Mouse (Mus musculus): ENCODE measurements around the gene Vgf.

Vgf gene

GRCm38 (mm10) chr5:137026092-137026491, at the start of gene Vgf:
Gene Vgf, plus strand, starts transcription at chr5:137026392.
- in situ Hi-C loops (cut with MboI, MseI), result no loop called here

DNA sequence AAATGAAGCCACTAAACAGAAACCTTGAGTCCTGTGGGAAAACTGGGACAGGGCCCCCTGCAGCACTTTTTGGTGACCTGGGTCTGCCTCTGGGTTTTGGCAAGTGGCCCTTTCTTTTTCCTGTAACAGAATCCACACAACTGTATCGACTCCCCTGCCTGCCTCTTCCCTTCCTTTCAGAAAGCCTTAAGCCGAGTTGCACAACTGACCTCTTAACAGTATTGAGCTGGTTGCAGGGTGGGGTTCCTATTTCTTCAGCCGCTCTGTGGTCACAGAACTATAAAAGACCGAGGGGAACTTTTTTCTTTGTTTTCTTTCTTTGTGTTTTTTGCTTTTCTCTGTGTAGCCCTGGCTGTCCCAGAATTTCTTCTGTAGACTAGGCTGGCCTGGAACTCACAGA, 48.4 kb upstream of the Vgf start:
- in situ Hi-C loops (cut with MboI, MseI), result loop anchor here (10.0 kb wide), 1 partner anchor 53 kb away; no protein-coding TSS in a partner anchor

DNA sequence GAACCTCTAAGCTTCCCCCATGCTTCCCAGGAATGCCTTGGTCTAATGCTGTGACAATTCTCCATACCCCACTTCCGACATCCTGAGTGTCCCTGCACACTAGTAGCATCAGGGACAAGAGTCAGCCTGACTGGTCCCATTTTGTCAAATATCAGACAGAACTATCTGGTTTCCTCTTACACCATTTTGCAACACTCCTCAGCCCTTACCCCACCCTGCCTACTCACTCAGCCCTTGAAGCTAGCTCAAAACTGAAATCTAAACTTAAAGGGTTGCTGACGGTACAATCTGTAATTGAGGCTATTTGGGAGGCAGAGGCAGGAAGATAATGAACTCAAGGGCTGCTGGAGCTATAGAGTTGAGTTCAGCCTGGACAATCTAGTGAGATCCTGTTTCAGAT, 46.4 kb upstream of the Vgf start:
- in situ Hi-C loops (cut with MboI, MseI), result loop anchor here (10.0 kb wide), 1 partner anchor 55 kb away; no protein-coding TSS in a partner anchor

DNA sequence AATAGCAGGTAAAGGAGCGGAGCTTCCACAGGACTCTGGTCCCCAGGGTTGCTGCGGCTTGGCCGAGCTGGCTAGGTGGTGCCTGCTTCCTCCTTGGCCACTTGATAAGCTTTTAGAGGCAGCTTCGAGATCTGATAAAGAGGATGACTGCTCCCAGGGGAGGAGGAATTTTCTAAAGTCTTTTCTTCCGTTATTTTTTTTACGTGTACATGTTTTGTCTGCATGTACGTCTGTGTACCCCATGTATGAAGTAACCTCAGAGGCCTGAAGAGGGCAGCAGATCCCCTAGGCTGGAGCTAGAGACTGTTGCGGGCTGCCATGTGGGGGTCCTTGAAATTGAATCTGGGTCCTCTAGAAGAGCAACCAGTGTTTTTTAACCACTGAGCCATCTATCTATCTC, 45.2 kb upstream of the Vgf start:
- in situ Hi-C loops (cut with MboI, MseI), result no loop called here

DNA sequence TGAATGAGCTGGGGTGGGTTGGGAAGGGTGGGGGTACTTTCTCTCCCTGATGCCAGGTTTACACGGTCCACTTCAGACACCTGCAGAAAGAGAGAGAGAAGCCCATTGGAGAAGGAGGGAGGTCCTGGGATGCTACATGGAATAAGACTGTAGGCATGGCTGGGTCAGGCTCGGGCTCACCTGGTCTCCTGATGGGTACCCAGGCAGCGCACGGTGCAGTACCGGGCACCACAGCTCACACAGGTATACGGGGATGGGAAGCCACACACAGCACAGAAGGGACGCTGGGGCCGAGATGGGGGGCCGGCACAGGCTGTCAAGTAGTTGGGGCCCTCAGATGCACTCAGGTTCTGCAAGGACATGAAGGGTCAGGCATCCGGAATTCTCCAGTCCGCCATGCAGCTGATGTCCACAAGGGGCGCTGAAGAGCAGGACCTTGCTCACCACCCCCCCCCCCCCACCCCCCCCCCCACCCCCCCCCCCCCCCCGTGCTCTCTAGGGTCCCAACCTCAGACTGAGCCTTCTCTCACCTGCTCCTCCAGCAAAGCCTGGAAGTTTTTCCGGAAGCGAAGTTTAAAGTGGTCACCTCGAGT, 43.8 kb upstream of the Vgf start:
- in situ Hi-C loops (cut with MboI, MseI), result no loop called here

- in situ Hi-C loops (cut with MboI, MseI), result no loop called here
Measured at GRCm38 (mm10) chr5:136984828-136985227, 41.4 kb upstream of the Vgf start.

DNA sequence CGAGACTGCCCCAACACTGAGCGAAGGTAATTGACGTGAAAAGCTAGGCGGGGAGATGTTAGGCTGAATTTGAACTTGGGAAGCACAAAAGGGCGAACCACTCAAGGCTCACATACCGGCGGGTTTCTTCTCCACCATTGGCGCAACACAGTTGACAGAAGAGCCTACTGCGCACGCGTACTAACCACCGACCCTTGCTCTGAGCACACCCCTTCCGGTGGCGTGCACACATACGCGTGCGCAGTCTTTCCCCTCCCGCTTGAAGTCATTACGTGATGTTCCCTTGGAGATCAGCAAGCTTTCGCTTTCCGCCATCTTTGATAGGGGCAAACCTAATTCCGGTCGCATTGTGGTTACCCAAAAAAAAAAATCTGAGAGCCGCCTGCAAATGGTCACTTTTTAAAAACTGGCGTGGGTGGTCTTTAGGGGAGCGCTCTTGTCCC, 39.5 kb upstream of the Vgf start, which contains the start of gene Plod3:
Gene Plod3 (plus strand): TSS at position 325 of the 443 bp plus-strand sequence.
- in situ Hi-C loops (cut with MboI, MseI), result no loop called here

- in situ Hi-C loops (cut with MboI, MseI), result no loop called here
Measured at GRCm38 (mm10) chr5:136987138-136987933, 38.9 kb upstream of the Vgf start.

GRCm38 (mm10) chr5:136987934-136988271, 38.3 kb upstream of the Vgf start, which contains the start of gene Znhit1:
Gene Znhit1, minus strand, starts transcription at chr5:136988021.
- in situ Hi-C loops (cut with MboI, MseI), result no loop called here

GRCm38 (mm10) chr5:136988420-136988819, 37.8 kb upstream of the Vgf start:
- in situ Hi-C loops (cut with MboI, MseI), result no loop called here

DNA sequence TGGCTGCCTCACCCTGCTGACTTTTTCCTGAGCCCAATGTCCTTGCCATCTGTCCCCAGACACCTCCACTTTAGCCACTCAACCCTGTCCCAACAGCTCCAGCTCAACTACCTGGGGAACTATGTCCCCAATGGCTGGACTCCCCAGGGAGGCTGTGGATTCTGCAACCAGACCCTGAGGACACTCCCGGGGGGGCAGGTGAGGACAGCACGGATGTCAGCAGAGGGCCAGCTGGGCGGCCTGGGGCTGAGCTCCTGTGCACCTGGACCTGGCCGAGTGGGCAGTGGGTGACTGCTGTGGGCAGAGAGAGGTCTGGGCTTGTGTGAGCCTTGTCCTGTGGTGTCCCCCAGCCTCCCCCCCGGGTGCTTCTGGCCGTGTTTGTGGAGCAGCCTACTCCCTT, 36.4 kb upstream of the Vgf start:
- in situ Hi-C loops (cut with MboI, MseI), result no loop called here

GRCm38 (mm10) chr5:136999449-136999848, 26.7 kb upstream of the Vgf start:
- in situ Hi-C loops (cut with MboI, MseI), result no loop called here

DNA sequence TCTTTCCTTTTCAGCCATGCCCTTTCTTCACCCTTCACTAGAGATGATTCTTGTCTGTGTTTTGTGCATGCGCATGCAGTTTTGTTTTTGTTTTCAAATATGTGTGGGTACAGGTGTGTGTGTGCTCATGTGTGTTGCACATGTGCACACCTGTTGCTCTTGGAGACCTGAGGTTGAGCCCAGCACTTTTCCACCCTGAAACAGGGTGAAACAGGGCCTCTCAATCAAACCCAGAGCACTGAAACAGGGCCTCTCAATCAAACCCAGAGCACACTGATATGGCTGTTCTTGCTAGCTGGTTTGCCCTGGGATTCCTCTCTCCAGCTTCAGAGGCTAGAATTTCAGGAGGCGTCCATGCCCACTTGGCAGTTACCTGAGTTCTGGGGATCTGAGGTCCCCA, 25.6 kb upstream of the Vgf start:
- in situ Hi-C loops (cut with MboI, MseI), result no loop called here

- in situ Hi-C loops (cut with MboI, MseI), result no loop called here
Measured at GRCm38 (mm10) chr5:137007276-137007675, 18.9 kb upstream of the Vgf start.

- in situ Hi-C loops (cut with MboI, MseI), result no loop called here
Measured at GRCm38 (mm10) chr5:137009988-137010387, 16.2 kb upstream of the Vgf start.

DNA sequence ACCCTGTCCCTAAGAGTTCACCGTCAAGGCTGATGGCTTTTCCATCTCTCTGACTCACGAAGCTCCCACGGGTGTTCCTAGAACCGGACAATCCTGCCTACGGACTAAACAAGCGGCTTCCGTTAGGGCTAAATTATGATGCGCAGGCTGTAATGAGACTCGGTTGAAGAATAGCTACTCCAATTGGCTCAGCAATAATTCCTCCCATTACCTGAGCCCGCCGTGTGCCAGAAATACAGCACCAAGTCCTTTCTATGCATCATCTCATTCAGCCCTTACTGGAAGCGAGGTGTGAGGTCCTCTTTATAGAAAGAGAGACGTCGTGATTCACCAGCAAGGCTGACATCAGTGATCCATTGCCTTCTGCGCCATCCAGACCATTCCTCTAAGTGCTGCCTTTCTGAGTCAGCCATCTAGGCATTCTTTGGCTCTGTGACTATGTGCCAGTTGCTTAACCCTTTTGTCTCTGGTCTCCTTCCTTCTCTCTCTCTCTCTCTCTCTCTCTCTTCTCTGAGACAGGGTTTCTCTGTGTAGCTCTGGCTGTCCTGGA, 13.7 kb upstream of the Vgf start:
- in situ Hi-C loops (cut with MboI, MseI), result no loop called here

GRCm38 (mm10) chr5:137015913-137016312, 10.3 kb upstream of the Vgf start:
- in situ Hi-C loops (cut with MboI, MseI), result no loop called here

GRCm38 (mm10) chr5:137024318-137024717, 1.9 kb upstream of the Vgf start:
- in situ Hi-C loops (cut with MboI, MseI), result no loop called here

GRCm38 (mm10) chr5:137025132-137025531, 1.1 kb upstream of the Vgf start:
- in situ Hi-C loops (cut with MboI, MseI), result no loop called here

DNA sequence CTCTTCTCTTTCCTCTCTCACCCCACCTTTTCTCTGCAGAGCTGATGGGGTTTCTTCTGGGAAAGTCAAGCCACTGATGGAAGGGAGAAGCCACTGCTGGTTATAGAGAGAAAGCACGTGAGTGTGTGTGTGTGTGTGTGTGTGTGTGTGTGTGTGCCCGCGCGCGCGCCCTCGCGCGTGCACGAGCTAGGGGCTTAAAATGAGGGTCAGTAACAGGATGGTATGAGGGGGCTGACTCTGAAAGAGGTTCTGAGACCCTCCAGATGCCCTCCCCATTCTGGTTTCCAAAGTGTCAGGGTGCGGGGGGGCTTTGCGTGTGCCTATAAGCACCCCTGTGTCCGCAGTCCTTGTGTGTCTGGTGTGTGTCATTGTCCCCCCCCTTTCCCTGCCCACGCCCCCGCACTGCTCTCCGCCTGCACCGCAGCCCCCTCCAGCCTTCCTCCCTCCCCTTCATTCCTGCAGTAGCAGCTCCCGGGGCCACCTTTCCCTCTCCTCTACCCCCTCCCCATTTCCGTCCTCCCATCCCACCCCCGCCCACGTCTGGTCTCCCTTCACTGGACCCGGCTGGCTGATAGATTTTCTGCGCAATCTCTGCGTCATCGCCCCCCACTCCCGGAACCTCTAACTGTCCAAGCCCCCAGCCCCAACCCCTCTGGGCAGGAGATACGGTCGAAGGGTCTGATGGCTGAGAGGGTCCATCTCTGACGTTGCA, 2.5 kb downstream of the Vgf start:
- in situ Hi-C loops (cut with MboI, MseI), result no loop called here

GRCm38 (mm10) chr5:137029273-137029585, 3.0 kb downstream of the Vgf start:
- in situ Hi-C loops (cut with MboI, MseI), result no loop called here

Measured in regulatory T cell (primary cell).